Mouse (Mus musculus): ENCODE results near the gene Map1s. TPM values are rescaled to one million over a fixed set of nuclear protein-coding genes. Genes with fewer than 3 reads are reported as not detected.

Gene Map1s
- polyA plus RNA-seq, 1 experiment from 2014 or later = 60.1 TPM

MicroRNAs encoded within 50 kb of the gene (microRNA counts, 519-probe panel; counts per million panel counts)
- microRNA mmu-miR-1969 = not detected

Small RNAs within 50 kb of the gene (microRNA-seq; reads per million reads assigned to microRNA genes)
- gene Mir1969 (3.7 reads per million, percentile 12 among the genes with 10 or more reads in this experiment), gene Mir7067 (0.88 reads per million)

Other genes starting within 250 kb of the Map1s start
- 63.6 and 70.2 TPM in 2 replicates for gene Pgpep1, start 245.5 kb upstream of the Map1s start, polyA plus RNA-seq (2015; fragmentation: Nextera tagmentation; extraction: Ambion mirVana)
- gene Lsm4, start 232.7 kb upstream of the Map1s start, polyA plus RNA-seq (2015; fragmentation: Nextera tagmentation; extraction: Ambion mirVana) = 211 and 228 TPM in 2 replicates
- gene Jund, start 207.0 kb upstream of the Map1s start, polyA plus RNA-seq (2015; fragmentation: Nextera tagmentation; extraction: Ambion mirVana) = 89.0 and 96.0 TPM in 2 replicates
- gene Iqcn, start 202.5 kb upstream of the Map1s start, polyA plus RNA-seq (2015; fragmentation: Nextera tagmentation; extraction: Ambion mirVana) = 0.13 and 0.14 TPM in 2 replicates
- gene Gm3336, start 187.4 kb upstream of the Map1s start, polyA plus RNA-seq (2015; fragmentation: Nextera tagmentation; extraction: Ambion mirVana) = not detected in 2 replicates
- 0.13 and 0.22 TPM in 2 replicates for gene Pde4c, start 182.2 kb upstream of the Map1s start, polyA plus RNA-seq (2015; fragmentation: Nextera tagmentation; extraction: Ambion mirVana)
- 319 and 328 TPM in 2 replicates for gene Rab3a, start 151.3 kb upstream of the Map1s start, polyA plus RNA-seq (2015; fragmentation: Nextera tagmentation; extraction: Ambion mirVana)
- 51.5 and 57.7 TPM in 2 replicates for gene Mpv17l2, start 145.0 kb upstream of the Map1s start, polyA plus RNA-seq (2015; fragmentation: Nextera tagmentation; extraction: Ambion mirVana)
- 126 and 127 TPM in 2 replicates for gene Pik3r2, start 129.2 kb upstream of the Map1s start, polyA plus RNA-seq (2015; fragmentation: Nextera tagmentation; extraction: Ambion mirVana)
- 24.6 and 25.0 TPM in 2 replicates for gene Mast3, start 100.9 kb upstream of the Map1s start, polyA plus RNA-seq (2015; fragmentation: Nextera tagmentation; extraction: Ambion mirVana)
- gene Il12rb1, start 97.5 kb upstream of the Map1s start, polyA plus RNA-seq (2015; fragmentation: Nextera tagmentation; extraction: Ambion mirVana) = 0.08 and 0.18 TPM in 2 replicates
- 9.0 and 9.6 TPM in 2 replicates for gene Arrdc2, start 66.2 kb upstream of the Map1s start, polyA plus RNA-seq (2015; fragmentation: Nextera tagmentation; extraction: Ambion mirVana)
- 12.4 and 14.3 TPM in 2 replicates for gene Kcnn1, start 42.7 kb upstream of the Map1s start, polyA plus RNA-seq (2015; fragmentation: Nextera tagmentation; extraction: Ambion mirVana)
- 160 and 166 TPM in 2 replicates for gene Ccdc124, start 32.0 kb upstream of the Map1s start, polyA plus RNA-seq (2015; fragmentation: Nextera tagmentation; extraction: Ambion mirVana)
- 1.4 and 1.6 TPM in 2 replicates for gene Slc5a5, start 13.2 kb upstream of the Map1s start, polyA plus RNA-seq (2015; fragmentation: Nextera tagmentation; extraction: Ambion mirVana)
- 2,771 and 2,787 TPM in 2 replicates for gene Rpl18a, start 8.5 kb upstream of the Map1s start, polyA plus RNA-seq (2015; fragmentation: Nextera tagmentation; extraction: Ambion mirVana)